Mouse (Mus musculus) lung, adult 18-20 months (tissue): ENCODE data around the gene 2300002M23Rik.

Experiments
- DNase-seq, 2 experiments: peaks; one replicate each; pipeline ENCODE4 v3.0.0; 2022; ENCODE audit warnings: mixed read lengths in 2 of 2

2300002M23Rik gene

DNA sequence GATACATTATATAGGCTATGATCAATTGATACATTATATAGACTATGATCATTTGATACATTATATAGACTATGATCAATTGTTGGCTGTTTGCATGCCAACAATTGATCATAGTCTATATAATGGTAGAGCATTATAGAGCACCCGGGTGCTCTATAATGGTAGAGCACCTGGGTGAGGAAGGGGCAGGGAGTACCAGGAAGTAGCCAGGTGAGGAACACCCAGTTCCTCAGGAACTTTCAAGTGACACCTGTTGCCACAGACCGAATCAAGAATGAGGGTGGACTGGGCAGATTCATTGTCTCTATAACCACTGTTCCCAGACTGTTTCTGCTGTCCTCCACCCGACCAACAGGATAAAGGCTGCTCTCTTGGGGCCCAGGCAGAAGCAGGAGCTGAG, at the start of gene 2300002M23Rik:
Gene 2300002M23Rik (plus strand): TSS at position 301 of the 400 bp plus-strand sequence.
- DNase-seq, result no peak

DNA sequence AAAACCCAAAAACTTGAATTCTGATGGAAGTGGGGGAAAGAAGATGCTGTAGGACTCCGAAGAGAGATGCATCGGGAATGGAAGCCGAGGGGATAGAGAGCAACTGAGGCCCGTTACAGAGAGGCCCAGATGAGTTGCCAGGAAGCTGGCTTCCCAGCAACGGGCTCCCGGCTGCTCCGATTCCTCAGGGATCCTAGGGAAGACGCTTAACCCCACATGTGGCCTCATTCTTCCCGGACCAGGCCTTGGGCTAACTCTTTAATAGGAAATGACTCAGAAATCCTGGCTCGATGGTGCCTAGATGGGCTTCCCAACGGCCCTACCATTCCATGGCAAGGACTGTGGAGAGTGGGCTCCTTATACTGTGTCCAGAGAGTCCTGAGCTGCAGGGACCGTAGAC, 49.7 kb upstream of the 2300002M23Rik start:
- DNase-seq, result no peak

DNA sequence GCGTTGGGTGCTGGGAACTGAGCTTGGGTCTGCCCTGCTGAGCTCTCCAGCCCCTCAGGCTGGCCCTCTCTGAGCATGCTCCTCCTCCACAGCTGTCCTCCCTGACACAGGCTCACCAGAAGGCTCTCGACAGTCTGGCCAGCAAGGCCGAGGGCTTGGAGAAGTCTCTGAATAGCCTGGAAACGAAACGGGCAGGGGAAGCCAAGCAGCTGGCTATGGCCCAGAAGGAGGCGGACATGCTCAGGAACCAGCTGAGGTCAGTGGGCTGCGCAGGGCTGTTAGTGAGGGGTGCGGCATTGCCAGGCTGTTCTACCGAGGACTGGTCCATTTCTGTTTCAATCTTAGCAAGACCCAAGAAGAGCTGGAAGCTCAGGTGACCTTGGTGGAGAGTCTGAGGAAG, 42.9 kb upstream of the 2300002M23Rik start:
- no peak for DNase-seq

DNA sequence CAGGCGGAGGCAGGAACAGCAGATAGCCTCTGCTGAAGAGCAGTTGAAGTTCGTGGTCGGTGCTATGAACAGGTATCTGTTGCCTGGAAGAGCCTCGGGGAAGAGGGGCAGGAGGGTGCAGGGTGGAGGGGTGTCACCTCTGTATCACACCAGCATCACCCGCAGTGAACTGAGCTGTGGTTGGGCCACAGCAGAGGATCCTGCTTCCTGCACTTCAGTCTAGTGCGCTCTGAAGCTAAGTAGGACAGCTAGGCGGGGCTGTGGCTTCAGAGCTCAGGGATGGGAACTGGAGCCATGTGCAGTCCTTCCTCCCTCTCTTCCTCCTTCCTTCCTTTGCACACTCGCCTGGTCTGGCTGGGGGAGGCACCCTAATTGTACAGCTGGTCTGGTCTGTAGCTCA, 40.6 kb upstream of the 2300002M23Rik start:
- DNase-seq, result no peak

DNA sequence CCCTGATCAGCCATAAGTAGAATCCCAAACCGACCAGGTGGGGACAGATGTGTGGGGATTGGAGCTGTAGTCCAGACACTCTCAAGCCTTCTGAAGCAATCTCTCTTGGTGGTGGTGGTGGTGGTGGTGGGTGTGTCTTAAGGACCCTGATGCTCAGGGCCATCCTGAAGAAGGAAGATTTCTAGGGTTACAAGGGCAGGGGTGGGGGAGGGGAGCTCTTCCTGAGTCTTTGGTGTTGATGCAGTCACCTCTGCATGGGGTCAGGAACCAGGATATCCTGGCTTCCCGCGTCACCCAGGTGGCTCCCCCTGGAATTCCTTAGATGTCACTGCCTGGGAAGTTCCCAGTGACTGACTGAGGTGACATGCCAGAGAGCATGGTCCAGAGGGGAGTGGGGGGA, 34.9 kb upstream of the 2300002M23Rik start:
- no peak for DNase-seq

DNA sequence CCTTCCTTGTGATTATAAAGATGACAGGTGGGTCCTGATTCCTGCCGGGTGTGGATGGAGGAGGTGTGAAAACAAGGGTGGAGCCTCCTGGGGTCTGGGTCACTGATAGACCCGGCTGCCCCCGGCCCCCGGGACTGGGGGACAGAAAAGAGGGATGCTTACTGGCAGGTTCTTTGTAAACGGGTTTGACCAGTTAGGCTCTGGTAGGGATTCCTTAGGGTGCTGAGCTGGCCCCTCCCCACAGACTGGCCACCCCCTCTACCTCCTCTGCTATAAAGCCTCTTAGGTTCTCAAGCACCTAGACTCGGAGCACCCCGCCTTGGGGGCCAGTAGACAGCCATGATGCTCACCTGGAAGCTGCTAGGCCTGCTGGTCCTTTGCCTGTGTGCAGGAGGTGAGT, 34.3 kb upstream of the 2300002M23Rik start, which contains the start of gene Psors1c2:
Gene Psors1c2 (plus strand): TSS at position 301 of the 400 bp plus-strand sequence.
- DNase-seq, result no peak

DNA sequence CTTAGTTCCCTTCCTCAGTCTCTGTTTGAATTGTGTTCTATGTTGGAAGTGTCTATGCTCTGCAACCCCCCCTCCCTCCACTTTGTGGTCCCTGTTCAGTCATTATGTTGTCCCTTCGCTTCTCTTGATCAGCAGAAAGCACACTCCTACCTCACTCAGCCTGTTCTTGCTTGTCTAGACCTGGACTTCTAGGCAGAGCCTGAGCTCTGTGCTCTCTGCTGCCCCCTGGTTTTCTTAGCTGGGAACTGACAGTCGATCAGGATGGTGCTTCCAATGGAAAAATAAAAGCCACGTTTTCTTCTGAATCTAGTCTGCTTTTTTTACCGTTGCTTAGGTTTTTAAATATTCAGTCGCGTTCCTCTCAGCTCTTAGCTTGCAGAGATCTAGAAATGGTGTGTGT, 32.9 kb upstream of the 2300002M23Rik start:
- peak; percentile 63 to 70 for DNase-seq

DNA sequence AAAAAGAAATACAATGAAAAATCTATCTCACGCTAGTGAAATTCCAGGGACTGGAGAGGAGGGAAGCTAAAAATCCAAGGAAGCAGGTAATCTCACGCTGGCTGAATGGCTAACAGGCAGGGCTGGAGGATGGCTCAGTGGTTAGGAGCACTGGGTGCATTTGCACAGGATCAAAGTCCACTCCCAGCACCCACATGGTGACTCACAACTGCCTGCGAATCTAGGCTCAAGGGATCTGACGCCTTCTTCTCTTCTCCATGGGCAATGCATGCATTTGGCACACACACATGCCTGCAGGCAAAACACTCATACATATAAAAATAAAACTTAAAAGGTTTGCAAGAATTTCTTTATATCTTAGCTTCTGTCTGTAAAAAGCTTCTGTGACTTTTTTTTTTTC, 29.8 kb upstream of the 2300002M23Rik start:
- DNase-seq, result no peak

DNA sequence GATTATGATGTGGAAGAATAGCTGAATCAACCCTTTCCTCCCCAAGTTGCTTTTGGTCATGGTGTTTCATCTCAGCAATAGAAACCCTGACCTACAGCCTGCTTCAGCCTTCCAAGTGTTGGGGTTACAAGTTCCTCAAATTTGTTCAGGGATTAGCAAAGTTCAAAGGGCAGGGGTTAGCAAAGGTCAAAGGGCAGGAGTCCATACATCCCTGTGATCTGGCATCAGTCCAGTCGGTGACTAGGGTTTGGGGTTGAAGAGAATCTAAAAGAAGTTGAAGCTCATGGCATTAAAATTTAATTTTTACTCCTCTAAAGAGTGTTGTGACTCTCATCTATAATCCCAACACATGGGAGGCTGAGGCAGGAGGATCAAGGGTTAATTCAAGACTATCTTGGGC, 28.8 kb upstream of the 2300002M23Rik start:
- DNase-seq, result no peak

DNA sequence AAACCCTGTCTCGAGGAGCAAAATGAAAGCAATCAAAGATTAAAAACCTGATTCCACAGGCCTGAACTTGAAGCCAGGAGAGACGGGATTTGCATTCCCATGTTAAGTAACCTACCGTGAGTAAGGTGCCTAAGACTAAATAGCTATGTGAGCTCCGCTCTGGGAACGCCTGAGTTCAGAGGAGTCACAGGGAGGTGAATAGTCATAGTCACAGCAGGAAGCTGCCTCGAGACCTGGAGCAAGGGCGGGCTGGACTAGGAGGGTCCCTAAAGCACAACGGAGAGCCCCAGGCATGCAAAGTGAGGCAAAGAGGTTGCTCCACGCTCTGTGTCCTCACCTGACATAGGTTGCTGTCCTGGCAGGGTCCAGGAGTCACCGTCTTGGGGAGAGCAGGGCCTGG, 27.7 kb upstream of the 2300002M23Rik start:
- DNase-seq, result no peak

DNA sequence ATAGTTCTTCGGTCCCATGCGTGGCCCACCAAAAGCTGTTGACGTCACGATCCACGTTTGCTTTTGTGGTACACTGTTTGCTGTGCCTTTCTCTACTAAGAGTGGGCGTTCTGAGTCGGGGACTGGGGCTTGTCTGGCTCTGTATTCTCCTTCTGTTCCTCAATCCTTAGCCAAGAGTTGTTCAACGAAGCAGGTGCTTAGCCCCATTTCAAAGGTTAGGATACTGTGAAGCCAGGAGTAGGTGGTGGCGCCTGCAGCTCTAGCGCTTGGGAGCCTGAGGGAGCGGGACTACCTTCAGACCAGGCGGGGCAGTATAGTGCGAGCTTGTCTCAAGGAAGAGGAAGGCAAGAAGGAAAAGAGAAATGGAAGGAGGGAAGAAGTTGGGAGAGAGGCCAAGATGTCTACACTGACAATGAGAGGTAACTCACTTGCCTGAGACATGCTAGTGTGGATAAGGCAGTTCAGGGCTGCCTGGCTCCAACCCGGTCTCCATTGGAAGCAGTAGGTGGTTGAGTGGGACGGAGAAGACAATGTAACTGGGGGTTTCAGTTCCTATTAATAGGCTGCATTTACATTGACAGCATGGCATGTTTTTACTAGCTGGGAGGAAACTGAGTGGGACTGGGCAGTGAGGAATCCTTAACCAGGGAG, 24.4 kb upstream of the 2300002M23Rik start:
- DNase-seq, result no peak

DNA sequence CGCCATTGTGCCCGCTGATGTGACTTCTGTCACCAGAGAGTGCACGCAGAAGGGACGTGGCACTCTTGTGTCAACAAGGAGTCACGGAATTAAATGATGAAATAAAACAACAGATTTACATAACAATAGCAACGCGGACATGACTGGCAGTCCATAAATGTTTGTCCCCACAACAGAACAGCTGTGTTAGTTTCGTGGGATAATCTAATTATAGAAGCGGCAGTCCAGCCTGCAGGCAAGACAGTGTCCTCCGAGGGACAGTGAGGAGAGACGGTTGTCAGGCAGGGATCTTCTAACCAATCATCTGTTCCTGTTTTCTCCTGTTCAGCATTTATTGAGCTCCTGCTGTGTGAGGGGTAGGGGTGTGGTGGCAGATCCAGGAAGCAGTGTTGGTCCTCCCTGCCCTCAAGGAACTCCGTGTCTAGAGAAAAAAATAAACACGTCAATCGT, 23.8 kb upstream of the 2300002M23Rik start:
- no peak for DNase-seq

DNA sequence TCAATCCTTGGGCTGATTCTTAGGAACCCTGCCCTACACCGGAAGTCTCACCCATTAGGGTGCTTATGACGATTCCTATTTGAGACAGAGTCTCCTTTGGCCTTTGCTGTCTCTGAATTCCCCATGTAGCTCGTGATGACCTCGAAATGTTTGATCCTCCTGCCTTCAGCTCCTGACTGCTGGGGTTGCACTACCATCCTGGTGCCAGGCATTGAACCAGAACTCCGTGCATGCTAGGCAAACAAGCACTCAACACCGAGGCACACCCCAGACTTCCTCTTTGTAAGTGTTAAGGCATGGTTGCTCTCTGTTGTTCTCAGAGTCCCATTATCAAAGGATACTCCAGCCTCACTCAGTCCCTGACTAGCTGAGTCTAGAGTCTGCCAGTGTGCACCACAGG, 23.2 kb upstream of the 2300002M23Rik start:
- DNase-seq, result no peak

DNA sequence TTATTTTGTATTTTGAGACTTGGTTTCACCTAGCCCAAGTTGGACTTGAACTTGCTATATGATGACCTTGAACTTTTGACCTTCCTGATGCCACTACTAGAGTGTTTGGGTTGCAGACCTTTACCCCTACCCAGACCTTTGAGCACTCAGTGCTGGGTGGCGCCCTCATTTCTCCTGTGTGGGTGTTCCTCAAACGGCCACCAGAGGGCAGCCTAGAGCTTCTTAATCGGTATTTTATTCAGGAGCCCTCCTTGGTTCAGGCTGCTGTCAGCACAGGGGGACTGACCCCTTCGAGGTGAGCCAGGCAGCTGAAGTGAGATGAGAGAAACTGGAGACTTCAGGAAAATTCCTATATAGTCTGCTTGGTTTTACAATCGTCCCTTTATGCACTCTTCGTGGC, 22.6 kb upstream of the 2300002M23Rik start:
- peak; percentile 39 to 42 for DNase-seq

DNA sequence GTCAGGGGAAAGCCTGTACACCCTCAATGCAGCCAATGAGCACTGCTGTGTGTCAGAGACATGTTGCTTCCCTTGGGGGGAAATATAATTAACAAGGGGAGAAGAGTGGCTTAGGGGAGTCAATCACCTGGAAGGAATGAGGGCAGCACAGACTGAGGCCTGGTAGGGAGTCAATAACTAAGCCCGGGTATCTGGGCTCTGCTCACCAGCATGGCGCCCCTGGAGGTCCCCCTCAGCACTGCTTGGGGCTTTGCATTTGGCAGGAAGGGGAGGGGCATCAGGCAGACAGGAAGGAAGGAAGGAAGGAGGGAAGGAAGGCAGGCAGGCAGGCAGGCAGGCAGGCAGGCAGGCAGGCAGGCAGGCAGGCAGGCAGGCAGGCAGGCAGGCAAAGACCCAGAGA, 19.8 kb upstream of the 2300002M23Rik start:
- no peak for DNase-seq

DNA sequence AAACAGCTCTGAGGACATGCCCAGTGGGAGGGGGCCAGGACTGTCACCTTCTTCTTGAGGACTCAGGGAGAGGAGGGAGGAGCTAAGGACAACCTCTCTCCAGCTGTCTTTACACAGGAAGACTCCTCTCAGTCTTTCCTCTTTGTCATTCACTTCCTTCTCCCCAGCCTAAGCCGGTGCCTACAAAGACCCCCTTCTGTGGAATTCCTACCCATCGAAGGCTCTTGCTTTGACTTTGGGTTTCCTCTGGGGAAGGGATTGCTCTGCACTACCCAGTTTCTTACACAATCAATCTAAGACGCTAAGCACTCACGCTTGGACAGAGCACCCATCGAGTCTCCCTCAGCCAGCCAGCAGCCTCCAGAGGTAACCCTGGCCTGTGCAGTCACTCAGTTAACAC, 18.6 kb upstream of the 2300002M23Rik start:
- DNase-seq, result no peak

DNA sequence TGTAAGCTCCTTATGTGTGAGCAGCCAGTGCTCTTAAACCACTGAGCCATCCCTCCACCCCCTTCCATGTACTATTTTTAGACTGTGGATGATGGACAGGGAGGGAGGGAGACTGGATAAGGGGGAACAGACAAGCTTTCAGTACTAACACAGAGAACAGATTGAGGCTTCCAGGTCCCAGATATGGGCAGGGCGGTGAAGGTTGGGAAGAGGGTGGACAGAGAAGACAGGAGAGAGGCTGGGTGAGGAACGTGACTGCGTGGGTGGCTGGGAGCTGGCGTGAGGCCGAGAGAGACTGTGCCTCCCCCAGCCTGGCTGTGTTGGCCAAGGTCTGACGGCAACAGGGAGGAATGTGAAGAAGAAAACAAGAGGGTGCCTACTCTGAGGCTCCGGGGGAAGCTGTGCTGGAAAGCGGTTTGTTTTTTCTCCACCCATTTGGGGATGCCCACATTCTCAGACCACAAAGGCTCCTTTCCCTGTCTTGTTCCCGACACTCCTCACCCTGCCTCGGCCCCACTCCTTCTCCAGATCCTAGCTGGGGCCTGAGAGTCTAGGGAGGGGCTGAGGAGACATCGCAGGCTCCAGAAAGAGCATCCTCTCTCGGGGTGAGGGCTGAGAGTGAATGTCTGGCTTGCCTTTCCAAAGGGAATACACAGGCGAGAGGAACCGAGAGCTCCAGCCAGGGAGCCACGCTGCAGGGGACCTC, 17.7 kb upstream of the 2300002M23Rik start:
- peak; percentile 82 to 83 for DNase-seq

DNA sequence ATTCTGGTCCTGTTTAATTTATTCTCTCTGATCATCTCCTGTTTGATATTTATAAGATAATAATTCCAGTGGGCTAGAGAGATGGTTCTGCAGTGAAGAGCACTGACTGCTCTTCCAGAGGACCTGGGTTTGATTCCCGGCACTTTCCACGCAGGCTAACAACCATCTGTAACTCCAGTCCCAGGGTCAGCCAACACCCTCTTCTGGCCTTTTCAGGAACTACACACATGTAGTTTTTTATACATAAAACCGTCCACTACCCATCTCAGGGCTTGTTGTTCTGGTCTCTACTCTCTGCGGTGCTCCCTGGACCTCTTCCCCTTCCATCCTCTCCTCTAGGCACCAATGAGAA, 17.1 kb upstream of the 2300002M23Rik start:
- no peak for DNase-seq

DNA sequence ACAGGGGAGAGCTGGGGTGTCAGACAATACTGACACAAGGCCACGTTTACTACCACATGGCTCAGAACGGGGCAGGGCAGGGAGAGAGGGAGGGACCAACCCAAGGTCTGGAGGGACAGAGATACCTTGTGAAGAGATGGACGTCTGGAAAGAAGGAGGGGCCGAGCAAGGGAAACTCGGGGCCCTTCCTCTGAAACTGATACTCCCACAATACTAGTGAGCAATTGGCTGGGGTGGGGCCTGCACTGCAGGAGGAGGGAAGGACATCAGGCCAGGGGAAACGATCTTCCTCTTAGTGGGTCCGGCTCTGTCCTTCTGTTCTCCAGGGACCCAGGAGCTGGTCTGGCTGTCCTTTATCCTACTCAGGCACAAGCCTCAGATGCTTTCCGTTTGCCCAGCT, 16.4 kb upstream of the 2300002M23Rik start:
- no peak for DNase-seq

DNA sequence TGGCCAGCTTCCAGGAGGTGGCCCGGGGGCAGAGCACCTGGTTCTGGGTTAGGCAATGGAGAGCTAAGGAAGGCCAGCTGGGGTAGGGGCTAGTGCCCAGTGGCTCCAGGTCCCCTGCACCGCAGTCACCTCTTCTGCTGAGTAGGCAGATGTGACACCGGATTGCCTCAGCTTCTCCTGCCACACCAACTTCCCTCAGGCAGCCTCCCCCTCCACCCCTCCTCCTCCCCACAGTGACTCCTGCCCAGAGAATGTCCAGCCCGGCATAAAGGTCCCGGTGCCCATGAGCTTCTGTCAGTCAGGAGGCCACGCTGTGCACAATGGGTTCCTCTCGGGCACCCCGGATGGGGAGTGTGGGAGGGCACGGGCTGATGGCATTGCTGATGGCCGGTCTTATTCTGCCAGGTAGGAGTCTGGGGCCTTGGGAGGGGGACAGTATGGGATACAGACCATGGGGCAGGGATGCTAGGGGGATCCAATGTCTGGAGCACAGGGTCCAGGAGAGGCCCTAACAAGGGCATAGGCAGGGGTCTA, 15.3 kb upstream of the 2300002M23Rik start, which contains the start of gene Cdsn:
Gene Cdsn (plus strand): TSS at position 248 of the 534 bp plus-strand sequence.
- DNase-seq, result no peak

DNA sequence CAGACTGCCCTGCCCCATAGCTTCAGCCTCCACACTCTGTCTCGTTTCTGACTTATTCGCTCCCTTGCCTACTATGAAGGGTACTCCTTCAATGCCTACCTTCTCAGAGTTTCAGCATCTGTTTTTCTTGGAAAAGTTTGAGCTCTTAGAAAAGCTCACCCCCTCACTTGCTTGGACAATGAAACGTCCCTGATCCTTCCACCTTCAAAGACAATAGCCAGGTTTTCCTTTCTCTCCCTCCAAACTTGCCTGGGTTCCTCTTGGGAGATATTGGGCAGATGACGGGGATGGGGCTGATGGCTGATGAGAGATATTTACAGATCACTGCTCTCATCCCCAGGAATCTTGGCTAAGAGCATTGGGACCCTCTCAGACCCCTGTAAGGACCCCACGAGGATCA, 12.9 kb upstream of the 2300002M23Rik start:
- no peak for DNase-seq

DNA sequence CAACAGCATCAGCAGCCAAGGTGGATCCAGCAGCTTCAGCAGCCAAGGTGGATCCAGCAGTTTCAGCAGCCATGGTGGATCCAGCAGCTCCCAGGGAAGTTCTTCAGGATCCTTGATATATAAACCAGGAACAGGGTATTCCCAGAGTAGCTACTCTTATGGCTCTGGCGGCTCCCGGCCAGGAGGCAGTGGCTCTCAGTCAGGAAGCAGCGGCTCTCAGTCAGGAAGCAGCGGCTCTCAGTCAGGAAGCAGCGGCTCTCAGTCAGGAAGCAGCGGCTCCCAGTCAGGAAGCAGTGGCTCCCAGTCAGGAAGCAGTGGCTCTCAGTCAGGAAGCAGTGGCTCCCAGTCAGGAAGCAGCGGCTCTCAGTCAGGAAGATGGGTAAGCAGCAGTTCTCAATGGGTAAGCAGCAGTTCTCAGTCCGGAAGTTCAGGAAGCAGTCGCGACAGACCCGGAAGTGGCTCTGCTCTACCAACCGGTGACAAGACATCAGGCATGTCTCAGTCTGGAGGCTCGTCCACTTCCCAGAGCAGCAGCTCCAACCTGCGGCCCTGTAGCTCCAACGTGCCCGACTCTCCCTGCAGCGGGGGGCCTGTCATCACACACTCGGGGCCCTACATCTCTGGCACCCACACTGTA, 12.4 kb upstream of the 2300002M23Rik start:
- DNase-seq, result no peak

DNA sequence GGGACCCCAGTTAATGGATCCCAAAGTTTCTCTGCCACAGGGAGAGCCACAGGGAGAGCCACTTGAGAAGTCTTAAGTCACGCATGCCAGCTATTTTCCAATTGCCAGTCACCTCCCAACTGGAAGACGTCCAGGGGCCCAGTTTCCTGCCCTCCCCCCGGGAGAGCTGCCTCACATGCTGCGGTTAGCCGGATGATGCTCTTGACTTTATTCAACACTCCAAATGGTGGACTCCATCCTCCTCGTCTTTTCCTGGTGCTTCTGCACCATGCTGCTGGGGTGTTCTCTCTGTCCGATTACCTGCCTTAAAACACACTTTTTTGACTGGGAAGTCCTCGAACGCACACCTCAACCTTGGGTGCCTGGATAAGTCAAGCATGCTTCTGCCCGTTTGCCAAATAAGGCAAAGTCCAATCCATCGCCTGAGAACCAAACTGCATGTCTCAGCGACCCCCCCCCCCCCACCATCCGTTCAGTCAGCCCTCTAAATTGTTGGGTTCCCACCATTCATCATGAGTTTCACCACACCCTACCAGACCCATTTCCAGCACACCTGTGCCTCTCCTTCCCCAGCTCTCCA, 11.0 kb upstream of the 2300002M23Rik start:
- DNase-seq, result peak in 1 of 2 experiments; percentile 42
